Mouse (Mus musculus) retina, postnatal 1 day (tissue): Measurements from ENCODE around the gene Strn.

Source experiments
- DNase-seq: peaks from one replicate; pipeline ENCODE4 v3.0.0-alpha.2; 2012

The Strn gene

DNA sequence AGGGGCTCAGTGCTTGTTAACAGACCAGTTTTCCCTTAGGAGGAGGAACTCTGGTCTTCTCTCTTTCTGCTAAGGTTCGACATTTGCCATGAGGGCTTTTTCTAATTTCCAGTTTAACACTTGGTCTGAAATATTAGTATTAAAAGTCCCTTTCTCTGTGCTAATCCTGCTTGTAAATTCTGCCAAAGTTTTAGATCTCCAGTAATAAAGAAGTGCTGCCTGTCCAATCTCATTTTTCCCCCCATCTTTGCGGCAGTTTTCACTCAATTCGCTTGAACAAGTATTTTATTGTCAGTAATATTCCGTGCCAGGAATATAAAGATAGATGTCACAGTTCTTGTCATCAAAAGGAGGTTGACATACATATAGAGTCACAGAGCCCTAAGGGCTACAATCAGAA, at the start of gene Strn:
Gene Strn (minus strand): TSS at position 101 of the 400 bp plus-strand sequence.
- no peak for DNase-seq

GRCm38 (mm10) chr17:78778765-78779164, 41.8 kb upstream of the Strn start:
- DNase-seq: no peak

GRCm38 (mm10) chr17:78772317-78772716, 35.3 kb upstream of the Strn start:
- DNase-seq: no peak

GRCm38 (mm10) chr17:78770932-78771331, 33.9 kb upstream of the Strn start:
- DNase-seq: no peak

DNA sequence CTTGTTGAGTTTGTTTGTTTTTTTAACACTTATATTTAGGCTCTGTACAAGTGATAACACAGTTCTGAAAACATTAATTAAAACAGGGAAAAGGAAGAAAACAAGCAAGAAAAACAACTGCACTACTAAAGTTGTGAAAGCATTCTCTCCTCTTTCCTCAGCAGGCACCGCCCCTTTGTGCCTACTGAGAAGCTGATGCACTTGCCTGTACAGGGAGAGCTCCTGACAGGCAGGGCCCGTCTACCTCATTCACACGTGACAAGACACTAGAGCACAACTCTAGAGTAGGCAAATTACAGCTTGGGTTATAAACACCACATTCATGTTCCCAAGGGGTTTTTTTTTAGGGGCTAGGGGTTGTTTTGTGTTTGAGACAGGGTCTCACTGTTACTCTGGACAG, 32.3 kb upstream of the Strn start:
- DNase-seq: no peak

GRCm38 (mm10) chr17:78768937-78769336, 31.9 kb upstream of the Strn start:
- DNase-seq: no peak

DNA sequence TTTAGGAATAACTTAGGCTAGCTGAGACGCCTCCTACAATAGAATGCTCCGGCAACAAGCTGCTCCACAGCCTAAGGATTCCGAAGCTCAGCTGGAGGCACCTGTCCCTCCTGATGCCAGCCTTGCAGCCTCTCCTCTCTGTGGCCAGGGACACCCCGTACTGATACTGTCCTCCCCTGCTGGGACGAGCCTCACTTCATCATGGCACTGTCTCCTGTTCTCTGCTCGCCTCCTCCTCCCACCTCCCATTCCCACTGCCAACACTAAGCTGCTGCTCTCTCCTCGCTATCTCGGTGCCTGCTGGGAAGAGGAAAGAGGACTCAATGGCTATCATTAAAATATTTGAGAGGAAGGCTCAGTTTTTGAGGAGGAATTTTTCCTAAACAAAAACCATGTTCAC, 30.6 kb upstream of the Strn start:
- no peak for DNase-seq

DNA sequence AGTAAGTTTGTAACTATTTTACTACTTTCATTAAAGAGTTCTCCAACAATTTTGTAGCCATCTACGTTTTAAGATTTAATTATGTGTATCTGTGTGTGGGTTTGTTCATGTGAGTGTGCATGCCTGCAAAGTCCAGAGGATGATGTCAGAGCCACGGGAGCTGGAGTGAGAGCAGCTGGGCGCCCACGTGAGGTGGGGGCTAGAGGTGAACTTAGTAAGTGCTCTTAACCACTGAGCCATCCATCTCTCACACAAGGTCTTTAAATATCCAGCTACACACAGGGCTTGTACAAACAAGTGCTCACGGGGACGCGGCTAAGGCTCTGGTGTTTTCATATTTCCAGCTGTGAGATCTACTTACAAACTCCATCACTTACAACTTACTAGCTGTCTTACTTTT, 29.1 kb upstream of the Strn start:
- DNase-seq: no peak

- no peak for DNase-seq
Measured at GRCm38 (mm10) chr17:78763272-78763671, 26.3 kb upstream of the Strn start.

DNA sequence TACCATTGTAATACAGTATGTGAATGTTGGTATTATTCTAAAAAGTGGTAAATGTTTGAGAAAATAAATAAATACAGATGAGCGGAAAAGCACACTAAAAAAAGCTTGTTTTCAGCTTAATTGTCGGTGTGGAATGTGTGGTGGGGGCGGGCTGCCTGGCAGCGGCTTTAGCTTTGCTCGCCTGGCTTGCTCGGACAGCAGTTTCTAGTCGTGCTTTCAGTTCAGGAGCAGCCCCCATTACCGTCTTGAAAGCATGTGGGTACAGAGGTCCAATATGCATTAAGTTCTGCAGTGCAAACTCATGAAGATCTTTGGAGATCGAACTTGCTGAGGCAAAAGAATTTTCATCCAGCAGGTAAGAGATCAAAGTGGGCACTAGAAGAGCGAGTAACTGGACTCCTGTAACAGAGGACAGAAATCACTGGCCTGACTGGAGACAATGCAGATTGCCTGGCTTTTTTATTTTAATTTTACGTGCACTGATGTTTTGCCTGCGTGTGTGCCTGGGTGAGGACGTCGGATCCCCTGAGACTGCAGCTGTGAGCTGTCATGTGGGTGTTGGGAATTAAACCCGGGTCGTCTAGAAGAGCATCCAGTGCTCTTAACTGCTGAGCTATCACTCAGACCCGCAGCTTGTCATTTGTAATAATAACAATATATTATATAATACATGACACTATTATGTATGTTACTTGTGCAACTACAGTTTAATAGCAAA, 16.1 kb upstream of the Strn start:
- no peak for DNase-seq

DNA sequence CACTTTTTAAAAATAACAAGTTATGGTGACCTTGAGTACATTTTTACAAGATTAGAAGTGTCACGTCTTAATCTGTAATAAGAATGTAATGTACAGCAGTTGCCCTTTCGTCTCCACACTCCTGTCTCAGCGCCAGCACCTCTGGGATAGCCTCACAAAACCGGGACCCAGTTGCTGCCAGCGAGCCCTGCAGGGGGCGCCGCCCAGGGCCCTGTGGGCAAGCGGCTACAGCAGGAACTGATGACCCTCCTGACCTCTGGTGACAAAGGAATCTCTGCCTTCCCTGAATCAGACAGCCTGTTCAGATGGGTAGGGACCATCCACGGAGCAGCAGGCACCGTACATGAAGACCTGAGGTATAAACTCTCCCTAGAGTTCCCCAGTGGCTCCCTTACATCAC, 15.1 kb upstream of the Strn start:
- DNase-seq: no peak

GRCm38 (mm10) chr17:78748440-78748839, 11.4 kb upstream of the Strn start:
- no peak for DNase-seq

- DNase-seq: no peak
Measured at GRCm38 (mm10) chr17:78738416-78738815, 1.4 kb upstream of the Strn start.

DNA sequence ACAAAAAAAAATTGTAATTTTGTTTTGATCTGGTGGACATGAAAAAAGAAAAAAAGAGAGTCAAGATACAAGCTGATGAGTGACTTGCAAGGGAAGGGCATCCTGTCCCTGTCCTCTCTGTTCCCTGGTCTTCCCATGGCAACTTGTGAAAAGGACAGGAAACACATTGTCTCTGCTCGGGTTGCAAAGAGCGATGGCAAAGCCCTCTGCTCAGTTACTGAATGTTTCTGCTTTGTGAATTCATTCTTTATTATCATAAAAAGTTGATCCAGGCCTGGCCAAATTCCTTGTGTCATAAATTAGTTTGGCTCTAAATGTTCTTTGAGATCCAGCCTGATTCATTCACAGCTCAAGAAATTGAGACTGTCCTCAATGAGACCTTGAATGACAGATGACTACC, 775 bp upstream of the Strn start:
- DNase-seq: no peak

DNA sequence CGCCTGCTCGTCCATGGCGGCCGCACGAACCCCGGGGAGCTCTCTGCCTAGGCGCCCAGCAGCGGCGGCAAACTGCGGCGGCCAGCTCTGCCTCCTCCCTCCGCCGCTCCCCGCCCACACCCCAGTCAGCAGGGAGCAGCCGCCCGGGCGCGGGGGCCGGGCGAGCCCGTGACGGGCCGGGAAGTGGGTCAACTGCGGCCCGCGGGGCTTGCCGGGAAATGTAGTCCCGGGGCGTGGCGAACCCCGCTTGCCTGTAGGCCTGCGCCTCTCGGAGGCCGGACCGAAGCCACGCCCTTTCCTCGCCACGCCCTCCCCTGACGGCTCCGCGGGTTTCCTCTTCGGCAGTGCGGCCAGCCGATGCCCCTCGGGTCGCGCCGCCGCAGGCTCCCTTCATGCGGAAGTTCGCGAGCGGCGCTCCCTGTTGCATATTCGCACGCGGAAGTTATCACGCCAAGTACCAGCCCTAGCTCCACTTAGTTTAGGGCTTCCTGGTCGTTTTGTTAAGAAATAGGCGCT, 465 bp downstream of the Strn start:
- peak; percentile 98 for DNase-seq

- DNase-seq: no peak
Measured at GRCm38 (mm10) chr17:78735731-78736472, 1.1 kb downstream of the Strn start.

DNA sequence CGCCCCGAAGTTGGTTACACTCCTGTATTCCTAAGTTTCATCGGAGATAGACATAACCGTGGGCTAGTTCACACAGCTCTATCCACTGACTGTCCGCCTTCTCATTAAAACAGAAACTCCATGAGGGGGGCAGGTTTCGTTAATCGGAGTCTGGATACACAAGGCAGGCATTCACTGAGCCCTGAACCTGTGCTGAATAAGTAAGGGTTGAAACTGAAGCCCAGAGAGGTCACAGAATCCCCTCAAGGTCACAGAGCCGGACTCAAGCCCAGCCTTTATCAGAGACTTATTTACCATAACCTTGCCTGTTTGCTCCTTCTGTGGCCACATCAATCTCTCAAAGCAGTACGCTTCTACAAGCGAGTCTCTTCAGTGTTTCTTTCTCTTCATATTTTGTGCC, 2.2 kb downstream of the Strn start:
- no peak for DNase-seq

GRCm38 (mm10) chr17:78732056-78732455, 4.9 kb downstream of the Strn start:
- DNase-seq: no peak

GRCm38 (mm10) chr17:78726746-78727449, 10.1 kb downstream of the Strn start:
- DNase-seq: peak; percentile 49

DNA sequence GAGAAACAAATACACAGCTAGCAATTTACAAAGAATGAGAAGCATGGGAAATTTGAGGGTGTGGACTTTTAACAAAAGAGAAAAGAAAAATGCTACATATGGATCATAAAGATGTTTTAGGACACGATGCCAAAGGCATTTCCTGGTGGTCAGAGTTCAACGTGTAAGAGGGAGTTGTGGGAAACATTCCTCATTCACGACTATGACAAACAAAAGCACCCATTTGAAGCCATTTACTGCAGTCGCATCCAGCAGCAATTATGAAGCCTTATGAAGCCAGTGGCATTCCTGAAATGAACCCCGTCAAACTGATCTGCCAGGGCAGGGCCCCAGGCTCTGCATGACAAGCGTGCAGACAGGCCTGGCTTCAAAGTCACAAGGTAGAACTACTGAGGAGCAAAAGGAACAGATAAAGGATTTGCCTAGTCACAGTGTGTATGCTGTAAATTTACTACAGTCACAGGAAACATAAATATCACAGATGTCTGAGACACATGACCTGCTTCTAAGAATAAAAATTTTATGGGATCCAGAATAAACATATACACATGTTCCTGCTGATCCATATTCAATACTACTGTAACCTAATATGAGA, 12.4 kb downstream of the Strn start:
- DNase-seq: no peak

DNA sequence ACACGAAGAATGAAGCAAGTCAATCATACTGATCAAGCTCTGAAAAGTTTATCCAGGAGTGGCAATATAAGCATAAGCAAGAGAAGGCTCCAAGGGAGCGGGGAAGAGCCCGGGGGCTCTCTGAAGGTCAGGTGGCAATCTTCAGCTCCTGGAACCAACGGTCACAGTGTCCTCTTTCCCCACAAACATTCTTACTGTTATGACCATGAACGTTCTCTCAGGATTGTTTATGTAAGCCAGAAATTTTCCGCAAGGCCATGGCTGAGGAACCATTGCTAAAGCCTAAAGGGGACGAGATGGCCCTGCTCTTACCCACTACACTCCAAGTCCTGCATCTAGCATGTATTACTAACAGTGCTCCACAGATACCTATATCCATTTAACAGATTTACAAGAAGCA, 15.3 kb downstream of the Strn start:
- no peak for DNase-seq

DNA sequence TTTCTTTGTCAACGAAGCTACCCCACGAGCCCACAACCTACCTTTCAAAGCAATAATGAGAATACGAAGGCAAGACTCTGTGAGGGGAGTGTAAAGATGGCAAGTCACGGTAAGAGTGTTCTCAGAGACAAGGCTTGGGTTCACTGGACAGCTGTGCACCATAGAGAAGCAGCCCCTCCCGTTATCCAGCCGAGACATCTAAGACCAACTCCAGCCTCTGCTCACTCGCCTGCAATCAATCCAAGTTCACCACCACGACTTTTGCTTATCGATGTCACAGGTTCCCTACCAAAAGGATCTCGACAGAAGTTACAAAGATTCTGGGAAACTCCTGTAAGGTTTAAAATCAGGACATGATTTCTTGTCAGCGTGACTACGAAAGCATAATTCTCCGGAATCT, 17.9 kb downstream of the Strn start:
- DNase-seq: no peak

DNA sequence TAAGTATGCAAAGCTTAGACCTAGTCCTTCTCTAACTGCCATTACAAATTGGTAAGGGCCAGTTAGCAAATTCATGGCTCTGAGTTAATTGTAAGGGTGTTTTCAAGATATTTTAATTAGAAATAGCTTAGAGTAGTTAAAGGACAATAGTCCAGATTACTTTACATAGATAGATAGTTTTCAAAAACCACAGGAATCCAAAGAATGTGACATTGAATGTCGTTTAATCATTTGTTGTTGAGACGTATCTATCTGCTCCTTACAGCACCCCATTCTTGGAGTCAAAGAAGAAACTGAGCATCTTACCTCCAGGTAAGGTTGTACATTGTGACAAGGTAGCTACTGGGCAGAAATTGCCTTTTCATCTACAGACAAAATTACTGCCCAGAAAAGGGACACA, 26.7 kb downstream of the Strn start:
- no peak for DNase-seq
